Mouse (Mus musculus) lung, embryonic 14.5 days (tissue): ENCODE results near the gene Spats2l. TPM values are rescaled to one million over a fixed set of nuclear protein-coding genes. Genes with fewer than 3 reads are reported as not detected.

ENCODE experiments used
- ATAC-seq: fragments of 200-750 bp; cut with Nextera tagmentation; 2 replicates; pipeline ENCODE4 v1.8.0; 2017; ENCODE audit warnings: mild to moderate bottlenecking, moderate TSS enrichment, moderate library complexity; ENCODE audit not compliant: insufficient read depth
- DNase-seq: peaks from one replicate; pipeline ENCODE4 v3.0.0-alpha.2; 2015
- H3K27ac ChIP-seq: fragments of 300-500 bp; sonication (generic); 2 replicates; pipeline ENCODE4 v1.5.1; 2014; ENCODE audit warnings: low read depth, mild to moderate bottlenecking, moderate library complexity
- H3K27me3 ChIP-seq: fragments of 300-500 bp; sonication (generic); 2 replicates; pipeline ENCODE4 v1.6.1; 2014; ENCODE audit warnings: low read length, control low read depth; ENCODE audit not compliant: insufficient read depth
- H3K36me3 ChIP-seq: fragments of 300-500 bp; sonication (generic); 2 replicates; pipeline ENCODE4 v1.6.1; 2014; ENCODE audit warnings: control low read depth; ENCODE audit not compliant: insufficient read depth
- H3K4me1 ChIP-seq: fragments of 300-500 bp; sonication (generic); 2 replicates; pipeline ENCODE4 v1.6.1; 2014; ENCODE audit warnings: antibody characterized with exemption, control low read depth; ENCODE audit not compliant: insufficient read depth
- H3K4me2 ChIP-seq: fragments of 300-500 bp; sonication (generic); 2 replicates; pipeline ENCODE4 v1.6.1; 2014; ENCODE audit warnings: mild to moderate bottlenecking
- H3K4me3 ChIP-seq: fragments of 300-500 bp; sonication (generic); 2 replicates; pipeline ENCODE4 v1.5.1; 2014; ENCODE audit warnings: low read depth, low read length
- H3K9ac ChIP-seq: fragments of 300-500 bp; sonication (generic); 2 replicates; pipeline ENCODE4 v1.6.1; 2014
- H3K9me3 ChIP-seq: fragments of 300-500 bp; sonication (generic); 2 replicates; pipeline ENCODE4 v1.6.1; 2016; ENCODE audit warnings: low read depth, low read length, control low read depth
- CTCF ChIP-seq: IDR thresholded peaks from 2 replicates; pipeline ENCODE4 v1.5.1; 2016; ENCODE audit warnings: antibody characterized with exemption, low read depth
- WGBS: fragments of 180-500 bp; shearing (Covaris S2); extraction: QIAGEN DNeasy Blood & Tissue Kit; methylation state at CpG from one replicate; pipeline ENCODE4 v1.1.7; 2014; 5-methylcytosine and 5-hydroxymethylcytosine counted together
- polyA plus RNA-seq: library from polyadenylated mRNA; unstranded; fragments of >200 nt; fragmentation: Nextera tagmentation; extraction: Ambion mirVana; gene quantifications from 2 replicates; pipeline ENCODE4 v1.2.1, GENCODE M21; 2014

The Spats2l gene
- polyA plus RNA-seq, 1 experiment from 2014 or later = 81.2 TPM

DNA sequence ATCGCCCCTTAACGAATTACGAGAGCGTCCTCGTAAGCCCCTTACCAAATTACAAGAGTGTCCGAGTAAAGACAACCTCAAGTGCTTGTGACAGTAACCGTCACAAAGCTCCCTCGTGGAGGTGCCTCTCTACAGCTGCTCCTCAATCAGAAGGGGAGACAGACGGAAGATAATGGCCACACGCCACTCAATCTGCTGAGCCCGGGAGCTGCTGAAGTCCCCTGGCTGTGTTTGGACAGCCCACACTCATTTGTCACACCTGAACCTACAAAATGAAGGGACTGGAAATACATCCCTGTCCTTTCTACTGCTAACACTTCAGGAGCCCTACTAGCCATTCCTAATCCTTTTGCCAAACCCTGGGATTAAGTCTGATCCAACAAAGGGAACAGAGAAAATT is 167.8 kb downstream of the Spats2l start:
- H3K27me3 ChIP-seq = no peaks in the 10 kb centered on the region
- no peak overlapping the region for H3K4me3 ChIP-seq
- H3K4me1 ChIP-seq = no peaks in the 10 kb centered on the region
- H3K27ac ChIP-seq = no peak overlapping the region
- no peaks in the 10 kb centered on the region for H3K9me3 ChIP-seq
- H3K4me2 ChIP-seq = no peak overlapping the region
- DNase-seq (no peak), ATAC-seq (no peak)
- 43% methylated on average over 11 of the region's 11 CpGs for WGBS
- H3K36me3 ChIP-seq = peaks cover 53% of the 10 kb centered on the region
- no peak for TF ChIP-seq CTCF
- H3K9ac ChIP-seq = no peak overlapping the region

DNA sequence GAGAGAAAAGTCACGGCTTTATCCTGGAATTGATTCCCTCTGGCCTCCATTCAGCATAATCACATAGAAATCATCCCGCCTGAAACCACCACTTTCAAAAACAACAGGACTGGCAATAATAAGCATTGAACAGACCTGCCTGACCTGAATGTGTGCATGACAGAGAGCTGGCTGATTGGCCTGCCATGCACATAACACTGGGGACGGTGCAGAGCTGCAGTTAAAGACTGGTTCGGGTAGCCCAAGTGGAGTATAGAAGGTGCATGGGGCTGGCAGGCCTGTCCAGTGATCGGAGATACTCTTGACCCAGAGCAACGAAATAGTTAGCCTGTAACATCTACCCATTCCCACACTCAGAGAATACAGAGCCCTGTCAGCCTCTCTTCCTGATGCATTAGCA is 168.3 kb downstream of the Spats2l start:
- peaks cover 53% of the 10 kb centered on the region for H3K36me3 ChIP-seq
- H3K9ac ChIP-seq = no peak overlapping the region
- WGBS = 67% methylated on average over 6 of the region's 6 CpGs
- TF ChIP-seq CTCF = no peak
- no peaks in the 10 kb centered on the region for H3K4me1 ChIP-seq
- no peak for DNase-seq
- no peaks in the 10 kb centered on the region for H3K9me3 ChIP-seq
- no peak overlapping the region for H3K4me3 ChIP-seq
- no peak overlapping the region for H3K4me2 ChIP-seq
- ATAC-seq = no peak
- no peaks in the 10 kb centered on the region for H3K27me3 ChIP-seq
- no peak overlapping the region for H3K27ac ChIP-seq

DNA sequence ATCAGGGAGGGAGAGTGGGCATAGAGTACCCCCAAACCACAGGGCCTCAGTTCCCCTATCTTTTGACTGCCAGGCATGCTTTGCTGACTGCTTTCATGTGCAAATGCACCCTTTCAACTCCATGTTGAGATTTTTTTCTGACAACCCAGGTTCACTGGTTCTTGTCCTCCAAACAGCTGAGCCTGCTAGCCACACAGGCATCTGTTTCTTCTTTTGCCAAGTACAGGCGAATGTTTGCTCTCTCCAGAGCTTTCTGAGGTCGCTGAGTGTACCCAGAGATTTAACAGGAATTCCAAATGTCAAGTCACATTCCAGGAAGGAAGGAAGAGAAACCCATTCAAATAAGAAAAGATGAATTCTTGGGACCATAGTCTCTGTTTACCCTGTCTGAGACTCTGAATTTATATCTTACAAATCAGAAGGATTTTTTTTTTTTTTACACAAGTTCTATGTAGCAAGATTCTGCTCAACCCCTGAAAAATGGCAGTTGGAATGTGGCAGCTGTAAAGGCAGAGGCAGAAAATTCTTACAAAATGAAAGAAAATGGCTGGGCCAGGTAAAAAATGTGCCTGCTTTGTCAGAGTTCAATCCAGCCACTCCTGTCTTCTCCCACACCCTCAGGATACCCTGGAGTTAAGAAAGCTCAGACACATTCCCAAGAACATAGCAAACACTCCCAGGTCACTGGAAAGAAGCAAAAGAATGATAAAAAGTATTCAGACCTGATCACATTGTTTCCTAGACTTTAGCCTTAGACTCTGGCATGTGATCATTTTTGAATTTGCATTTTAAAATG is 173.8 kb downstream of the Spats2l start:
- Histone ChIP-seq H3K4me2 (no peak overlapping the region), H3K9me3 (no peaks in the 10 kb centered on the region), H3K36me3 (peaks cover 31% of the 10 kb centered on the region), H3K9ac (no peak overlapping the region), H3K4me3 (no peak overlapping the region), H3K27ac (peak overlapping the region; percentile 78), H3K4me1 (no peaks in the 10 kb centered on the region), H3K27me3 (no peaks in the 10 kb centered on the region)
- DNase-seq (peak; percentile 61), ATAC-seq (peak; percentile 60; the same call in 1 of the 2 replicates)
- TF ChIP-seq CTCF = no peak
- 8% methylated on average over 2 of the region's 2 CpGs for WGBS

DNA sequence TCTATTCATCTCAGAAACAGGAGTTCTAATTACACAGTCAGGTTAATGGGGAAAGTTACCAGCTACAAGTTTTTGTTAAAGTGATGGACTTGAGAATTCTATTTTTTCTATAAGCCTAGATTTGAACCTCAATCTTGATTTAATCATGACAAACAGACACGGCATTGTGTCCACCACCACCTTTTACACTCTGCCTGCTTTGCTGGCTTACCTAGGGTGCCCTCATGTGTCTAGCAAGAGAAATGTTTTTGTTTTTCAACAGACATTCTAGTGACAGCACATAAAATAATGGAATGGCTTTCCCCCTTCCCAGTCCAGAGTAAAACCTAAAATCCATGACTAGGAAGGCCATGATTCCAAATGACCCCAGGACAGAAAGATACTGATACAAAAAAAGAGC is 175.2 kb downstream of the Spats2l start:
- ATAC-seq (no peak), DNase-seq (peak; percentile 50)
- no peak overlapping the region for H3K4me3 ChIP-seq
- H3K9me3 ChIP-seq = no peaks in the 10 kb centered on the region
- peaks cover 31% of the 10 kb centered on the region for H3K36me3 ChIP-seq
- no peak overlapping the region for H3K27ac ChIP-seq
- peak; percentile 68 for TF ChIP-seq CTCF
- no peak overlapping the region for H3K4me2 ChIP-seq
- H3K9ac ChIP-seq = no peak overlapping the region
- H3K4me1 ChIP-seq = no peaks in the 10 kb centered on the region
- WGBS = 14% methylated on average over 1 of the region's 1 CpGs
- H3K27me3 ChIP-seq = no peaks in the 10 kb centered on the region

DNA sequence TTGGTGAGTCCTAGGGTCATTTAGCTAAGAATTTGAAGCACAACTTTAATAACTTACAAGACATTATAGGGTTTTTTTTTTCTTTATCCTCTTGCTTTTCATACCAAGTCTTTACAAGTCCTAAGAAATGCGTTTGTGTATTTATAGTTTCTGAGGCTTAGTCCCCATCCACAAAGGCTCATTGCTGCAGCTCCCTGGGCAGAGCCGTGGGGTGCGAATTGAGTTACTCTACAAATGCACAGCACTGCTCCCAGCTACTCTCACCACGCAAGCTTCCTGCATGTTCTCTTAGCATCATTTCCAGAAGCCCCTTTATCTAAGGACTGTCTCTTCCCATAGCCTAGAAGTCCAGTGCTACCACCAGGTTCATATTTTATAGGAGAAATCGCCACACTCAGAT is 175.8 kb downstream of the Spats2l start:
- 77% methylated on average over 5 of the region's 5 CpGs for WGBS
- no peak overlapping the region for H3K4me3 ChIP-seq
- TF ChIP-seq CTCF = no peak
- peaks cover 33% of the 10 kb centered on the region for H3K36me3 ChIP-seq
- H3K27ac ChIP-seq = no peak overlapping the region
- H3K4me2 ChIP-seq = no peak overlapping the region
- no peaks in the 10 kb centered on the region for H3K27me3 ChIP-seq
- no peaks in the 10 kb centered on the region for H3K4me1 ChIP-seq
- DNase-seq (no peak), ATAC-seq (no peak)
- no peak overlapping the region for H3K9ac ChIP-seq
- no peaks in the 10 kb centered on the region for H3K9me3 ChIP-seq

DNA sequence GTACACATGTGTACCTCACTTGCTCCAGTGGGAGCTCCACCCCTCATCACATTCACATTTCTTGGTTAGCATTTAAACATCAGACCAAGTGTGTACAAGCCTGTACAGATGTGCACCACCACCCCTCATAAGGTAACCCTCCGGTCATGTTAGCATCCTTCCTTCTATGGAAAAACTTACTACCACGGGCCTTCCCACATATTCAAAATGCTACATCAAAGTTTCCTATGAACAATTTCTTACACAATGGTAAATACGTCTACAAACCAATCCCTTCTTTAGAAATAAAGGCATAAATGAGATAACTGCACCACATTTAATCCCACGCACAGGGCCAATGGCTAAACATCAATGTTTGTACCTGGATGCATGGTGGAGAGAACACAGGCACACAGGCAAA is 178.5 kb downstream of the Spats2l start:
- ATAC-seq (no peak), DNase-seq (no peak)
- H3K27me3 ChIP-seq = no peaks in the 10 kb centered on the region
- TF ChIP-seq CTCF = no peak
- no peak overlapping the region for H3K9ac ChIP-seq
- H3K4me3 ChIP-seq = no peak overlapping the region
- no peak overlapping the region for H3K27ac ChIP-seq
- no peaks in the 10 kb centered on the region for H3K9me3 ChIP-seq
- WGBS = 92% methylated on average over 4 of the region's 4 CpGs
- peaks cover 34% of the 10 kb centered on the region for H3K36me3 ChIP-seq
- H3K4me1 ChIP-seq = no peaks in the 10 kb centered on the region
- H3K4me2 ChIP-seq = no peak overlapping the region

DNA sequence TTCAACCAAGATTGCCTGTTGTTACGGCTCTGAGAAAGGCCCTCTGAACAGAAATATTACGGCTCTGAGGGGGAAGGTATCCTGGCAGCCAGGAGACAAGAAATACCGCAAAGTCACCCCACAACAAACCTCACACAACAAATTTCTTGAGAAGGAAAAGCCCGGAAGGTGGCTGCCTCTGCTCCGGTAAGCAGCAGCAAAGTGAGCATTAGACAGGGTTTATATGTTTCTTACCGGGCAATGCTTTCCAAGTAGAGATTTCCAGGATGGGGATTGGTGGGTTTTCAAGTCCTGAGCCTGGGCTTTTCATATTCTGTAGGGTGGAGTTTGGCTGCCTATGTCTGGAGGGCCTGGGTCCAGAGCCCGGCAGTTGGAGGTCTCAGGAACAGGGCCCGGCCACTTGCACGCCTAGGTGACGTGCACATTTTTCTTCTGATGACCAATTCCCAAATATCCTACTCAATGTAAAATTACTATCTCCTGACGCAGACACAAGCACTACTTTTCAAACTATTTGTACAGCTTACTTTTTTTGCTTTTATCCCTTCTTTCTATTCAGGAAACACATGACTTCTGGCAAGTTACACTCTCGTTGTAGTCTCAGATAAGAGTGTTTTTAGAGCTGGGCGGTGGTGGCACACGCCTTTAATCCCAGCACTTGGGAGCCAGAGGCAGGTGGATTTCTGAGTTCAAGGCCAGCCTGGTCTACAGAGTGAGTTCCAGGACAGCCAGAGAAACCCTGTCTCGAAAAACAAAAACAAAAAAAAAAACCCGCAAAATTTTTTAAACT is 179.8 kb downstream of the Spats2l start:
- Histone ChIP-seq H3K4me1 (no peaks in the 10 kb centered on the region), H3K27ac (no peak overlapping the region), H3K27me3 (no peaks in the 10 kb centered on the region), H3K36me3 (peaks cover 34% of the 10 kb centered on the region), H3K4me3 (no peak overlapping the region), H3K4me2 (no peak overlapping the region), H3K9ac (no peak overlapping the region), H3K9me3 (no peaks in the 10 kb centered on the region)
- DNase-seq (no peak), ATAC-seq (no peak)
- 85% methylated on average over 16 of the region's 16 CpGs for WGBS
- TF ChIP-seq CTCF = no peak
